Mouse (Mus musculus) embryonic facial prominence, embryonic 11.5 days (tissue): Measurements from ENCODE around the gene Fat3. TPM values are rescaled to one million over a fixed set of nuclear protein-coding genes. Genes with fewer than 3 reads are reported as not detected.

ENCODE experiments used
- ATAC-seq: fragments of 200-750 bp; cut with Nextera tagmentation; replicated peaks from 2 replicates; pipeline ENCODE4 v1.8.0; 2017; ENCODE audit warnings: low read depth; ENCODE audit not compliant: insufficient number of reproducible peaks, low FRiP score, low TSS enrichment
- DNase-seq: peaks from one replicate; pipeline ENCODE4 v3.0.0-alpha.2; 2015; ENCODE audit warnings: low spot score
- H3K27ac ChIP-seq: fragments of 300-500 bp; sonication (generic); replicated peaks from 2 replicates; pipeline ENCODE4 v1.5.1; 2014; ENCODE audit warnings: mild to moderate bottlenecking, low read depth, low read length, control low read depth
- H3K27me3 ChIP-seq: fragments of 300-500 bp; sonication (generic); 2 replicates; pipeline ENCODE4 v1.6.1; 2014; ENCODE audit warnings: mild to moderate bottlenecking, low read length, moderate library complexity, mixed read lengths; ENCODE audit not compliant: control insufficient read depth, insufficient read depth
- H3K36me3 ChIP-seq: fragments of 300-500 bp; sonication (generic); replicated peaks from 2 replicates; pipeline ENCODE4 v1.6.1; 2014; ENCODE audit warnings: low read depth, mild to moderate bottlenecking, low read length, moderate library complexity, mixed read lengths; ENCODE audit not compliant: control insufficient read depth, insufficient read depth
- H3K4me1 ChIP-seq: fragments of 300-500 bp; sonication (generic); 2 replicates; pipeline ENCODE4 v1.6.1; 2014; ENCODE audit warnings: low read length, mixed read lengths; ENCODE audit not compliant: control insufficient read depth, insufficient read depth
- H3K4me2 ChIP-seq: fragments of 300-500 bp; sonication (generic); 2 replicates; pipeline ENCODE4 v1.6.1; 2014; ENCODE audit warnings: low read depth, mild to moderate bottlenecking, control low read depth, low read length, moderate library complexity
- H3K4me3 ChIP-seq: fragments of 300-500 bp; sonication (generic); 2 replicates; pipeline ENCODE4 v1.5.1; 2014; ENCODE audit warnings: low read depth, low read length, control low read depth
- H3K9ac ChIP-seq: fragments of 300-500 bp; sonication (generic); replicated peaks from 2 replicates; pipeline ENCODE4 v1.6.1; 2014; ENCODE audit warnings: mild to moderate bottlenecking, control low read depth, low read length
- H3K9me3 ChIP-seq: fragments of 300-500 bp; sonication (generic); replicated peaks from 2 replicates; pipeline ENCODE4 v1.6.1; 2016; ENCODE audit warnings: mild to moderate bottlenecking, low read length, inconsistent platforms, mixed read lengths; ENCODE audit not compliant: control insufficient read depth
- WGBS: fragments of 180-500 bp; shearing (Covaris S2); extraction: QIAGEN DNeasy Blood & Tissue Kit; methylation state at CpG from one replicate; pipeline ENCODE4 v1.1.7; 2014; 5-methylcytosine and 5-hydroxymethylcytosine counted together
- polyA plus RNA-seq: library from polyadenylated mRNA; unstranded; fragments of >200 nt; fragmentation: Nextera tagmentation; extraction: Ambion mirVana; gene quantifications from 2 replicates; pipeline ENCODE4 v1.2.1, GENCODE M21; 2014

The Fat3 gene
- polyA plus RNA-seq: 4.1 and 4.6 TPM in 2 replicates

- Histone ChIP-seq H3K4me2 (peak within 1 kb of the TSS; percentile 94), H3K27ac (peak within 1 kb of the TSS; percentile 63), H3K9me3 (no peaks in the 10 kb centered on the region), H3K9ac (peak within 1 kb of the TSS; percentile 50), H3K4me1 (no peaks in the 10 kb centered on the region), H3K36me3 (no peaks in the 10 kb centered on the region), H3K27me3 (no peaks in the 10 kb centered on the region), H3K4me3 (peak within 1 kb of the TSS; percentile 59)
- peak; percentile 38 for DNase-seq
- ATAC-seq: peak; percentile 10; the same call in 1 of the 2 replicates
- WGBS: under 1% methylated on average over 21 of the region's 21 CpGs
Observed at GRCm38 (mm10) chr9:16501186-16501711, at the start of gene Fat3. Fat3 (minus strand) TSS chr9:16501285.

- no peak overlapping the region for H3K4me3 ChIP-seq
- no peak for ATAC-seq
Observed at GRCm38 (mm10) chr9:16532884-16533283, 31.8 kb upstream of the Fat3 start.

GRCm38 (mm10) chr9:16517543-16517942 lies 16.5 kb upstream of the Fat3 start:
- ATAC-seq (no peak), DNase-seq (no peak)
- 75% methylated on average over 1 of the region's 1 CpGs for WGBS

More at GRCm38 (mm10) chr9:16532884-16533283, 31.8 kb upstream of the Fat3 start:
- peak; percentile 3 for DNase-seq
- H3K36me3 ChIP-seq: no peaks in the 10 kb centered on the region
- H3K9me3 ChIP-seq: no peaks in the 10 kb centered on the region
- no peak overlapping the region for H3K27ac ChIP-seq
- H3K4me1 ChIP-seq: no peaks in the 10 kb centered on the region
- H3K27me3 ChIP-seq: no peaks in the 10 kb centered on the region
- H3K9ac ChIP-seq: no peak overlapping the region
- WGBS: 41% methylated on average over 1 of the region's 1 CpGs
- no peak overlapping the region for H3K4me2 ChIP-seq

GRCm38 (mm10) chr9:16512005-16512404 lies 10.9 kb upstream of the Fat3 start:
- H3K9ac ChIP-seq: no peak overlapping the region
- no peaks in the 10 kb centered on the region for H3K36me3 ChIP-seq
- no peak overlapping the region for H3K27ac ChIP-seq
- H3K4me3 ChIP-seq: no peak overlapping the region
- no peak for DNase-seq
- no peaks in the 10 kb centered on the region for H3K27me3 ChIP-seq
- no peak overlapping the region for H3K4me2 ChIP-seq
- 18% methylated on average over 1 of the region's 1 CpGs for whole genome bisulfite sequencing
- ATAC-seq: no peak
- H3K4me1 ChIP-seq: no peaks in the 10 kb centered on the region
- H3K9me3 ChIP-seq: no peaks in the 10 kb centered on the region

More at GRCm38 (mm10) chr9:16517543-16517942, 16.5 kb upstream of the Fat3 start:
- no peak overlapping the region for H3K4me3 ChIP-seq
- H3K36me3 ChIP-seq: no peaks in the 10 kb centered on the region
- H3K27me3 ChIP-seq: no peaks in the 10 kb centered on the region
- no peak overlapping the region for H3K27ac ChIP-seq
- no peak overlapping the region for H3K4me2 ChIP-seq
- H3K9ac ChIP-seq: no peak overlapping the region
- H3K4me1 ChIP-seq: no peaks in the 10 kb centered on the region
- no peaks in the 10 kb centered on the region for H3K9me3 ChIP-seq

- no peak for DNase-seq
- ATAC-seq: no peak
- WGBS: 72% methylated on average over 2 of the region's 2 CpGs
- H3K27ac ChIP-seq: no peak overlapping the region
- no peaks in the 10 kb centered on the region for H3K27me3 ChIP-seq
- H3K4me1 ChIP-seq: no peaks in the 10 kb centered on the region
- no peaks in the 10 kb centered on the region for H3K9me3 ChIP-seq
- H3K9ac ChIP-seq: no peak overlapping the region
- H3K4me3 ChIP-seq: no peak overlapping the region
- H3K36me3 ChIP-seq: no peaks in the 10 kb centered on the region
- H3K4me2 ChIP-seq: no peak overlapping the region
Observed at GRCm38 (mm10) chr9:16503776-16504175, 2.7 kb upstream of the Fat3 start.

- Histone ChIP-seq H3K4me2 (peak overlapping the region; percentile 94), H3K27ac (no peak overlapping the region), H3K36me3 (no peaks in the 10 kb centered on the region), H3K4me1 (no peaks in the 10 kb centered on the region), H3K4me3 (peak overlapping the region; percentile 59), H3K9me3 (no peaks in the 10 kb centered on the region), H3K27me3 (no peaks in the 10 kb centered on the region), H3K9ac (peak overlapping the region; percentile 50)
- DNase-seq: no peak
- no peak for ATAC-seq
- WGBS: 10% methylated on average over 13 of the region's 13 CpGs
Observed at GRCm38 (mm10) chr9:16502673-16503343, 1.7 kb upstream of the Fat3 start.

- ATAC-seq (peak; percentile 70), DNase-seq (peak; percentile 81)
- Histone ChIP-seq H3K27me3 (no peaks in the 10 kb centered on the region), H3K4me1 (no peaks in the 10 kb centered on the region), H3K27ac (peak overlapping the region; percentile 47; the same call in 1 of the 2 replicates), H3K36me3 (no peaks in the 10 kb centered on the region), H3K9me3 (no peaks in the 10 kb centered on the region), H3K4me3 (peak overlapping the region; percentile 59), H3K4me2 (peak overlapping the region; percentile 94), H3K9ac (peak overlapping the region; percentile 50)
- under 1% methylated on average over 47 of the region's 52 CpGs for WGBS
Observed at GRCm38 (mm10) chr9:16501990-16502672, 1.0 kb upstream of the Fat3 start.
